Mouse (Mus musculus): ENCODE measurements around the gene Gm45717.

DNA sequence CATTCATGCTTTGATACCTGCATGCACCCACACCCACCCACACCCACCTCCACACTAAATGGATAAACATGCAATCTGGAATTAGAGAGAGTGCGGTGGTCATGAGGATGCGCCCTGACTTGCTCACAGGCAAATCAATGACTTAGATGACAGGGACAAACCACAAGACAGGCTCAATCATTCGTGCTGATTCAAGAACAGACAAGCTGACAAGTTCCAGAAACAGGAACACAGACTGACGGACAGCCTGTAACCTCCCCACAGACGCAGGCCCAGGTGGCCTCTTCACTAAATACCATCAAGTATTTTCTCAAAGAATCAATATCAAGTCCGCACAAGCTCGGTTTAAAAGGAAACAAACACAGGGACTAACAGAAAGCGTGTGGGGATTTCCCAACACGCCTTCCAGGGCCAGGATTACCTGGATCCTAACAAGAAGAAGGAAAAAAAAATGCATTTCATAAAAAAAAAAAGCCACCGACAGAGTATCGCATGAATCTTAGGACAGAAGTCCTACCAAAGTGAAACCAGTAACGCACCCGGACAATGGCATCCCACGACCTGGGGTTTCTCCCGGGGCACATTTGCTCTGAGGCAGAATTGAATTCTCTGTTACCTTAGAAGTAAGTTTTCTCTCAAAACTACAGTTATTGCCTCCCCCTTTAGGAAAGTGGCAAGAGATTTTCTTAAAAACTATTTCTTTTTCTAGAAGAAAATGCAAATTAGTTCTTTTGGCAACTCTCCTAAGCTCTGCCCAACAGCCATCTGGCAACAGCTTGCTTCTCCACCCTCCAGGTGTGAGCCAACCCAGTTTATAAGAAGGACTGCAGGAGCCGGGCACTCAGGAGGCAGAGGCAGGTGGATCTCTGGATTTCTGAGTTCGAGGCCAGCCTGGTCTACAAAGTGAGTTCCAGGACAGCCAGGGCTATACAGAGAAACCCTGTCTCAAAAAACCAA, 31.7 kb upstream of the Gm45717 start:
- TF ChIP-seq MAX (IDR thresholded peaks at IDR 0.05; ENCODE audit: low read length), result no peak
- TF ChIP-seq GATA1 (IDR thresholded peaks at IDR 0.05; ENCODE audit: low read depth, low read length), result no peak
- TF ChIP-seq POLR2A (IDR thresholded peaks at IDR 0.05; ENCODE audit: control insufficient read depth in 1 of 2, insufficient read depth in 1 of 2, low read depth in 1 of 2, low read length in 2 of 2, poor library complexity in 1 of 2), result no peak
- TF ChIP-seq EP300 (IDR thresholded peaks at IDR 0.05; ENCODE audit: low read depth in 1 of 2, low read length in 2 of 2), result no peak
- TF ChIP-seq CTCF (IDR thresholded peaks at IDR 0.05 in 2 of 3, conservative IDR thresholded peaks at IDR 0.05 in 1 of 3; ENCODE audit: control insufficient read depth in 1 of 3, insufficient read depth in 1 of 3, low read depth in 2 of 3, low read length in 3 of 3, poor library complexity in 1 of 3, severe bottlenecking in 1 of 3), result no peak
